Mouse (Mus musculus) kidney, postnatal 0 days (tissue): ENCODE results near the gene Babam1. TPM values are rescaled to one million over a fixed set of nuclear protein-coding genes. Genes with fewer than 3 reads are reported as not detected.

ENCODE experiments used
- ATAC-seq: fragments of 200-750 bp; cut with Nextera tagmentation; replicated peaks from 2 replicates; pipeline ENCODE4 v1.8.0; 2017; ENCODE audit warnings: low read depth, moderate number of reproducible peaks, moderate TSS enrichment, moderate library complexity; ENCODE audit not compliant: low FRiP score
- DNase-seq: peaks from one replicate; pipeline ENCODE4 v3.0.0-alpha.2; 2016; ENCODE audit warnings: low spot score
- H3K27ac ChIP-seq: fragments of 300-500 bp; sonication (generic); 2 replicates; pipeline ENCODE4 v1.5.1; 2014; ENCODE audit warnings: mild to moderate bottlenecking
- H3K27me3 ChIP-seq: fragments of 300-500 bp; sonication (generic); 2 replicates; pipeline ENCODE4 v1.6.1; 2014; ENCODE audit warnings: low read length, mixed read lengths; ENCODE audit not compliant: insufficient read depth
- H3K36me3 ChIP-seq: fragments of 300-500 bp; sonication (generic); 2 replicates; pipeline ENCODE4 v1.6.1; 2014; ENCODE audit warnings: low read length, mixed read lengths; ENCODE audit not compliant: insufficient read depth
- H3K4me1 ChIP-seq: fragments of 300-500 bp; sonication (generic); replicated peaks from 2 replicates; pipeline ENCODE4 v1.6.1; 2014; ENCODE audit warnings: antibody characterized with exemption, low read length, mixed read lengths; ENCODE audit not compliant: insufficient read depth
- H3K4me2 ChIP-seq: fragments of 300-500 bp; sonication (generic); 2 replicates; pipeline ENCODE4 v1.6.1; 2014; ENCODE audit warnings: mild to moderate bottlenecking, low read length, moderate library complexity, mixed read lengths
- H3K4me3 ChIP-seq: fragments of 300-500 bp; sonication (generic); replicated peaks from 2 replicates; pipeline ENCODE4 v1.5.1; 2014; ENCODE audit warnings: low read depth, low read length
- H3K9ac ChIP-seq: fragments of 300-500 bp; sonication (generic); 2 replicates; pipeline ENCODE4 v1.6.1; 2014; ENCODE audit warnings: low read depth, low read length
- H3K9me3 ChIP-seq: fragments of 300-500 bp; sonication (generic); replicated peaks from 2 replicates; pipeline ENCODE4 v1.6.1; 2016; ENCODE audit warnings: low read length, inconsistent platforms, mixed read lengths
- CTCF ChIP-seq: IDR thresholded peaks from 2 replicates; pipeline ENCODE4 v1.5.1; 2016; ENCODE audit warnings: antibody characterized with exemption, low read depth, mild to moderate bottlenecking, moderate library complexity
- WGBS: fragments of 180-500 bp; shearing (Covaris S2); extraction: QIAGEN DNeasy Blood & Tissue Kit; methylation state at CpG from one replicate; pipeline ENCODE4 v1.1.7; 2014; 5-methylcytosine and 5-hydroxymethylcytosine counted together
- polyA plus RNA-seq: library from polyadenylated mRNA; unstranded; fragments of >200 nt; fragmentation: Nextera tagmentation; extraction: Ambion mirVana; gene quantifications from 2 replicates; pipeline ENCODE4 v1.2.1, GENCODE M21; 2015

The Babam1 gene
- polyA plus RNA-seq = 92.3 and 96.4 TPM in 2 replicates

GRCm38 (mm10) chr8:71396639-71397305 is at the start of gene Babam1:
Gene Babam1 (plus strand): TSS chr8:71396861.
- DNase-seq = peak; percentile 99
- Histone ChIP-seq H3K4me2 (peak within 1 kb of the TSS; percentile 70), H3K27me3 (no peaks in the 10 kb centered on the region), H3K27ac (peak within 1 kb of the TSS; percentile 73), H3K4me1 (peaks cover 5% of the 10 kb centered on the region), H3K9ac (peak within 1 kb of the TSS; percentile 62), H3K4me3 (peak within 1 kb of the TSS; percentile 51), H3K9me3 (no peaks in the 10 kb centered on the region), H3K36me3 (peaks cover 13% of the 10 kb centered on the region; the same call in 1 of the 2 replicates)
- under 1% methylated on average over 34 of the region's 34 CpGs for WGBS
- TF ChIP-seq CTCF = no peak
- peak; percentile 97 for ATAC-seq

DNA sequence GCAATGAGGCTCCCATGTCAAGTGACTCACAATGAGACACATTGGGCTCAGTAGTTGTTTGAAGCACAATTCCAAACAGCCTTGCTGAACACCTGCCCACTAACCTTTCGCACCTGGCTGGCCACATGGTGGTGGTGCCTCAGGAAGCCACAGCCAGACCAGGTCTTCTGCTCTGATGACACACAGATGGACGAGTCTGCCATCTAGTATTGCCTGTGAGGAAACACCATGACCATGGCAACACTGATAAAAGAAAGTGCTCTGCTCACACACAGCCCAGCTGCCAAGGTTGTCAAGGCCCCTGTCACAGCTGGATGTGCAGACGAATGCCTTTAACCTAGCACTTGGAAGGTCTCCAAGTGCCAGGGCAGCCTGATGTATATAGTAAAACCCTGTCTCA is 45.5 kb upstream of the Babam1 start:
- DNase-seq (no peak), ATAC-seq (no peak)
- no peak for TF ChIP-seq CTCF
- no peaks in the 10 kb centered on the region for H3K9me3 ChIP-seq
- no peaks in the 10 kb centered on the region for H3K27me3 ChIP-seq
- H3K9ac ChIP-seq = no peak overlapping the region
- no peaks in the 10 kb centered on the region for H3K4me1 ChIP-seq
- H3K4me3 ChIP-seq = no peak overlapping the region
- H3K27ac ChIP-seq = no peak overlapping the region
- H3K4me2 ChIP-seq = no peak overlapping the region
- 74% methylated on average over 3 of the region's 3 CpGs for WGBS
- H3K36me3 ChIP-seq = peaks cover 70% of the 10 kb centered on the region

GRCm38 (mm10) chr8:71351520-71351919 is 45.1 kb upstream of the Babam1 start:
- DNase-seq (no peak), ATAC-seq (no peak)
- no peak overlapping the region for H3K4me2 ChIP-seq
- no peak overlapping the region for H3K4me3 ChIP-seq
- no peak overlapping the region for H3K27ac ChIP-seq
- WGBS = 96% methylated on average over 1 of the region's 1 CpGs
- no peaks in the 10 kb centered on the region for H3K9me3 ChIP-seq
- peaks cover 70% of the 10 kb centered on the region for H3K36me3 ChIP-seq
- no peak overlapping the region for H3K9ac ChIP-seq
- H3K27me3 ChIP-seq = no peaks in the 10 kb centered on the region
- no peak for TF ChIP-seq CTCF
- no peaks in the 10 kb centered on the region for H3K4me1 ChIP-seq

DNA sequence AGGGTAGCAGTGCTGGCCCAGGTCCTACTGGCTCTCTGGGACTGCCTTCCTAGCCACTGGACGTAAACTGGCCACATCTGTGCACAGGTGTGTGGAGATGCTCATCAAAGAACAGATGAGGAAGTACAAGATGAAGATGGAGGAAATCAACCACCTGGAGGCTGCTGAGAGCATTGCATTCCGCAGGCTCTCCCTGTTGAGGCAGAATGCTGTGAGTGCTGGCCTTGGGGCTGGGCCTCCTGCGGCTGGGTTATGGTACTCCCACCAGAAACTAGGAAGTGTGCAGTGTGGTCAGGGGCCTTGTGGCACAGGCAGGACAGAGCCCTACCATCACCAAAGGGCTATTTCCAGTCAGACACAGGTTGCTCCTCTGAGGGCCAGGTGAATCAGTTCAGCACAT is 38.6 kb upstream of the Babam1 start:
- no peak overlapping the region for H3K4me2 ChIP-seq
- no peaks in the 10 kb centered on the region for H3K27me3 ChIP-seq
- H3K36me3 ChIP-seq = peaks cover 50% of the 10 kb centered on the region
- no peak overlapping the region for H3K4me3 ChIP-seq
- H3K9me3 ChIP-seq = no peaks in the 10 kb centered on the region
- DNase-seq (no peak), ATAC-seq (no peak)
- no peak overlapping the region for H3K27ac ChIP-seq
- TF ChIP-seq CTCF = no peak
- 90% methylated on average over 3 of the region's 3 CpGs for WGBS
- H3K9ac ChIP-seq = no peak overlapping the region
- H3K4me1 ChIP-seq = no peaks in the 10 kb centered on the region

GRCm38 (mm10) chr8:71366771-71367528 is 29.7 kb upstream of the Babam1 start, which contains the start of gene Use1:
Gene Use1 (plus strand): TSS chr8:71366848.
- peak within 1 kb of the TSS; percentile 80 for H3K4me2 ChIP-seq
- no peak for TF ChIP-seq CTCF
- H3K4me3 ChIP-seq = peak within 1 kb of the TSS; percentile 50
- ATAC-seq (peak; percentile 66), DNase-seq (peak; percentile 99)
- H3K36me3 ChIP-seq = peaks cover 8% of the 10 kb centered on the region; the same call in 1 of the 2 replicates
- peaks cover 10% of the 10 kb centered on the region for H3K4me1 ChIP-seq
- H3K27ac ChIP-seq = peak within 1 kb of the TSS; percentile 87
- H3K27me3 ChIP-seq = no peaks in the 10 kb centered on the region
- H3K9ac ChIP-seq = peak within 1 kb of the TSS; percentile 55
- no peaks in the 10 kb centered on the region for H3K9me3 ChIP-seq
- under 1% methylated on average over 56 of the region's 56 CpGs for WGBS

GRCm38 (mm10) chr8:71367529-71368176 is 29.0 kb upstream of the Babam1 start:
- Histone ChIP-seq H3K27ac (peak overlapping the region; percentile 87), H3K4me2 (peak overlapping the region; percentile 80), H3K4me1 (peaks cover 10% of the 10 kb centered on the region), H3K9me3 (no peaks in the 10 kb centered on the region), H3K4me3 (peak overlapping the region; percentile 50), H3K36me3 (peaks cover 11% of the 10 kb centered on the region; the same call in 1 of the 2 replicates), H3K9ac (peak overlapping the region; percentile 55), H3K27me3 (no peaks in the 10 kb centered on the region)
- no peak for ATAC-seq
- TF ChIP-seq CTCF = no peak
- 38% methylated on average over 17 of the region's 17 CpGs for WGBS
- no peak for DNase-seq
